Mouse (Mus musculus) hematopoietic stem cell, adult 5-6 weeks (primary cell): ENCODE data around the gene Gga3. TPM values are rescaled to one million over a fixed set of nuclear protein-coding genes. Genes with fewer than 3 reads are reported as not detected.
A peak's percentile ranks its signal among the peaks of the same experiment; 100 is the strongest.

ENCODE experiments used
- ATAC-seq, 2 experiments: fragments of 125-278 bp in 1 of 2; replicated peaks in 1 of 2; 2 replicates each; pipeline ENCODE4 v1.8.0; 2016 to 2017; ENCODE audit warnings: inconsistent platforms in 2 of 2, mild to moderate bottlenecking in 2 of 2, moderate number of reproducible peaks in 2 of 2, low read depth in 1 of 2, moderate TSS enrichment in 1 of 2; ENCODE audit not compliant: low FRiP score in 2 of 2, poor library complexity in 2 of 2, severe bottlenecking in 2 of 2, insufficient read depth in 1 of 2, low TSS enrichment in 1 of 2
- total RNA-seq: library from RNA; stranded (forward); fragments of 172-1452, 232-1000 nt; gene quantifications from 2 replicates; pipeline ENCODE4 v1.2.3, GENCODE M21; 2017

The Gga3 gene
- total RNA-seq, 1 experiment from 2014 or later = 26.3 TPM

DNA sequence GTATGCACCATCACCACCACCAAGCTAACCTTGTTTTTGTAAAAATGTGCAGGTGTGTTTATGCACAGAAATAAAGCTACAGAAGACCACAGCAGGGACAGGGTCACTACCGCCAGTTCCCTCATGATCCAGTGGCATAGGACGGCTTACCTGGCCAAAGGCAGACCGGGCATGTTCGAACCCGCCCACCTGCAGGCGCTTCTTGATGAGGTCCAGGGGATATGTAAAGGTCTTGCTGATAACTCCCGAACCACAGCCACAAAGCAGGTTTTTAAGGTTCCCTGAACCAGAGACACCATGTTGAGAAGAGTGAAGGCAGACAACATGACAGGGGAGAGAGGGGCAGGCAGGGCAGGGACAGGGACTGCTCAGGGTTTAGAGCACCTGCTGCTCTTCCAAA, 12.5 kb upstream of the Gga3 start:
- ATAC-seq = no peak

- no peak for ATAC-seq
Observed at GRCm38 (mm10) chr11:115615875-115616274, 12.0 kb upstream of the Gga3 start.

- no peak for ATAC-seq
Observed at GRCm38 (mm10) chr11:115615108-115615825, 11.4 kb upstream of the Gga3 start.

GRCm38 (mm10) chr11:115614346-115615107, 10.7 kb upstream of the Gga3 start:
- ATAC-seq = no peak

GRCm38 (mm10) chr11:115613138-115613945, 9.5 kb upstream of the Gga3 start:
- ATAC-seq = peak; percentile 13 to 25; a peak in 2 of 4 replicates

- ATAC-seq = peak; percentile 87 to 89
Observed at GRCm38 (mm10) chr11:115612410-115613137, 8.7 kb upstream of the Gga3 start, which contains the start of gene Mif4gd. Mif4gd (minus strand) TSS chr11:115612969.

DNA sequence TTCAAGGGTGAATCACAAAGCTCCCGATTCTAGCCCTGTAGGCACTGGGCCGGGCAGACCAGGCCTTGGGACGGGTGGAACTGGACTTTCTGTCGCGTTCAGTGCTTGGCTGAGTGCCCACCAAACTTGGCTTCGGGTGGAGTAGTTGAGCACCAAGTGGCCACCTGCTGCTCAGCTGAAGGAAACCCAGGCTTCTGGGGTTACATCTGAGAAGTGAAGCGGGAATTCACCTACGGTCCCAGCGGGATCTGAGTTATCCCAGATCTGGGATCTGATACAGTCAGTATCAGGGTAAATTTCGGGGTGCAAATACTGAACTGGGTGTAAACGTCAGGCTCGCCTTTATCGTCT, 8.2 kb upstream of the Gga3 start:
- ATAC-seq = no peak

- ATAC-seq = no peak
Observed at GRCm38 (mm10) chr11:115611173-115611572, 7.3 kb upstream of the Gga3 start.

DNA sequence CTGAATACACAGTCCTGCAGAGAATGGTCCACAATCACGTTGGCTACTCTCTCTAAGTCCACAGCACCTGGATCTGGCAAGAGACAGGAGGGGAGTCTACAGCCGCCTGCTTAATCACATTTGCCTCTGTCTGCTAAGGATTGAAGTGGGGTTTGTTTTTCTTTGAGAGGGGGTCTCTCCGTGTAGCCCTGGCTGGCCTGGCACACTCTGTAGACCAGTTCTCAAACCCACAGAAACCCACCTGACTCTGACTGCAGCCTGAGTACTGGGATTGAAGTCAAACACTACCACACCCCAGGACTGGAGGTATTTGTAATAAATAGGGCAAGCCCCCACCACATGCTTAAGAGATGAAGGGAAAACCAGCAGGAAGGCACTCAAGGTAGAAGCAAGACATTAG, 5.7 kb upstream of the Gga3 start:
- ATAC-seq = no peak

DNA sequence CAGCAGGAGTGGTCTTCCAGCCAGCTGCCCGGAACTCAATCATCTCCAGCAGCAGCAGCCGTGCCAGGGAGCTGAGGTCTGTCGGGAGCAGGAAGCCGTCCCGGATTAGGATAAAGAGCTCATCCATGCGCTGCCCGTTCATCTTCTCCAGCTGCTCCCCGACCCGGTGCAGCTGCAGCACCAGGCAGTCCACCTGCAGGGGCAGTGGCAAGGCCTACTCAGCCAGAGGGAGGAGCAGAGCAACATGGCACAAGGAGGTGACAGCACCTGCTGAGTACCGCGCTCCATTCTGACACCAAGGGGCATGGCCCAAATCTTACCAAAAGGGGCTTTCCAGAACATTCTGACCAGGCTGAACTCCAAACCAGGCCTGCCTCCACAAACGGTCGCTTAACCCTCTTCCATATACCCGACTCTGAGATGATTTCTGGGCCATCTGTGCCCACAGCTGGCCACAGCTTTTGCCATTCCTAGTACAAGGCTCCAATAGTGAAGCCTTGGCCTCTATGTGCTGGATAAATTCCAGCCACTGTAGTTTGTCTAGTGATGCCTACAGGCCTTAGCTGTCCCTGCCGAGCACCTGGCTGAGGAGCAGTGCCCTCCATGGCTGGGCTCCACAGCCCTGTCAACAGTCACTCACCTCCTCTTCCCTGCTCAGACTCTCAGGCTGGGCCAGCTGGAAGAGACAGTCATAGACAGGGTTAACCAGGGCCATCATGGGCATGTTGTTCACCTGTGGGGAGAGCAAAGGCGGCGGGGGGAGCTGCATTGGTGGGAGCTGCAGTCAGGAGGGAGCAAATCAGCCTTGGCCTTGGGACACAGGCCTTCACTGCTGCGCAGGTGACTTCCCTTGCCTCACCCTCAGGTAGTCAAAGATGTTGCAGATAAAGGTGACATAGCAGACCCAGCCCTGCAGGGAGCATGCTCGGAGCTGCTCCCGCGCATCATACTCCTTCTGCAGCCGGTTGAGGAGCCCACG, 4.9 kb upstream of the Gga3 start:
- no peak for ATAC-seq

GRCm38 (mm10) chr11:115606733-115607132, 2.9 kb upstream of the Gga3 start:
- no peak for ATAC-seq

- peak in 1 of 2 experiments; percentile 3; a peak in 1 of 4 replicates for ATAC-seq
Observed at GRCm38 (mm10) chr11:115604304-115604696, 449 bp upstream of the Gga3 start.

GRCm38 (mm10) chr11:115603128-115603475, 749 bp downstream of the Gga3 start:
- ATAC-seq = no peak

- no peak for ATAC-seq
Observed at GRCm38 (mm10) chr11:115601174-115601573, 2.7 kb downstream of the Gga3 start.

DNA sequence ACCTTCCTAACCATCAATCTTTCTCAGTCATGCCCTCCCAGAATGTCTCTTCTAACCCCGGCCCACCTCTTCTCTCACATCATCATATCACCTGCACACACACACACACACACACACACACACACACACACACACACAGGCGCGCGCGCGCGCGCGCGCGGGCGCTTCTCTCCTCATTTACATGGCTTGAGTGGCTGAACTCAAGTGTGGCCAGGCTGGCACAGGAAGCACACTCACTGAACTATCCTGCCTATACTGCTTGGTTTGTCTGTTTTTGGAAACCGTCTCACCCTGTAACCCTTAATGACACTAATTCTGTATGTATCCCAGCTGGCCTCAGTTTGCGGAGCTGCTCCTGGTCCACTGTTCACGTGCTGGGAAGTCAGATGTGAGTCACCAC, 3.1 kb downstream of the Gga3 start:
- no peak for ATAC-seq

- no peak for ATAC-seq
Observed at GRCm38 (mm10) chr11:115599722-115600121, 4.1 kb downstream of the Gga3 start.
